Mouse (Mus musculus) stomach, adult 2 months (tissue): ENCODE data around the gene Frs2. TPM values are rescaled to one million over a fixed set of nuclear protein-coding genes. Genes with fewer than 3 reads are reported as not detected.

ENCODE experiments used
- polyA plus RNA-seq: library from polyadenylated mRNA; depleted of rRNA; stranded (reverse); fragments of >200 nt; gene quantifications from 2 replicates; pipeline ENCODE4 v1.2.3, GENCODE M21; 2012; rRNA removed

Frs2 gene
- polyA plus RNA-seq: 1.7 and 2.3 TPM in 2 replicates

GRCm38 (mm10) chr10:117148361-117149003 lies at the start of gene Frs2:
Gene Frs2, minus strand, starts transcription at chr10:117148534.

GRCm38 (mm10) chr10:117063254-117064021 lies 84.9 kb downstream of the Frs2 start, which contains the start of gene Cct2:
Gene Cct2, minus strand, starts transcription at chr10:117063814.

GRCm38 (mm10) chr10:117045175-117046056 lies 102.9 kb downstream of the Frs2 start, which contains the start of gene Lrrc10:
Gene Lrrc10, plus strand, starts transcription at chr10:117045341.

Other genes starting within 250 kb of the Frs2 start
- 32.4 and 58.0 TPM in 2 replicates for gene Rab3ip, start 197.8 kb downstream of the Frs2 start, polyA plus RNA-seq
- not detected in 2 replicates for gene Gm10271, start 175.9 kb downstream of the Frs2 start, polyA plus RNA-seq
- gene Best3, start 162.2 kb downstream of the Frs2 start, polyA plus RNA-seq: 0.06 and 0.08 TPM in 2 replicates
- gene Lrrc10, start 103.2 kb downstream of the Frs2 start, polyA plus RNA-seq: not detected in 2 replicates
- 9.3 and 12.3 TPM in 2 replicates for gene Cct2, start 84.7 kb downstream of the Frs2 start, polyA plus RNA-seq
- gene Yeats4, start 76.0 kb upstream of the Frs2 start, polyA plus RNA-seq: 10.9 and 14.0 TPM in 2 replicates
- gene 9530003J23Rik, start 90.2 kb upstream of the Frs2 start, polyA plus RNA-seq: not detected in 2 replicates
- 28.1 and 30.6 TPM in 2 replicates for gene Lyz2, start 133.8 kb upstream of the Frs2 start, polyA plus RNA-seq
- 0.96 and 1.4 TPM in 2 replicates for gene Lyz1, start 144.3 kb upstream of the Frs2 start, polyA plus RNA-seq
- 16.3 and 19.8 TPM in 2 replicates for gene Cpsf6, start 231.5 kb upstream of the Frs2 start, polyA plus RNA-seq